Mouse (Mus musculus) ES-E14 (cell line): ENCODE measurements around the gene Psmb4.

ENCODE experiments used
- CHD2 ChIP-seq: IDR thresholded peaks from 2 replicates; pipeline ENCODE4 v1.6.1; 2014; ENCODE audit warnings: mild to moderate bottlenecking, low read depth, low read length, inconsistent platforms
- HCFC1 ChIP-seq: IDR thresholded peaks from 2 replicates; pipeline ENCODE4 v1.6.1; 2012; ENCODE audit warnings: low read length, inconsistent platforms, borderline replicate concordance; ENCODE audit not compliant: insufficient read depth
- ZNF384 ChIP-seq: IDR thresholded peaks from 2 replicates; pipeline ENCODE4 v1.6.1; 2012; ENCODE audit warnings: low read depth, low read length, inconsistent platforms

- TF ChIP-seq HCFC1 (no peak), ZNF384 (no peak), CHD2 (no peak)
These were observed 37.9 kb upstream of the Psmb4 start for GRCm38 (mm10) chr3:94924688-94925087.
